Mouse (Mus musculus): ENCODE measurements at regions not wholly inside any gene's neighbourhood (a gene's known extent, or its start where the extent isn't known, plus 50 kb on each side); places are given as distances from the start of the nearest gene placed in this dataset.

GRCm38 (mm10) chr8:116447452-116447851, 57.3 kb upstream of the Dynlrb2 start:
- no peak for TF ChIP-seq POLR2A (IDR thresholded peaks at IDR 0.05; ENCODE audit: borderline replicate concordance, extremely low read depth, low read depth, low read length)
- TF ChIP-seq CTCF (IDR thresholded peaks at IDR 0.05; ENCODE audit: insufficient read depth, low read length): no peak
